Mouse (Mus musculus) liver, embryonic 14.5 days (tissue): ENCODE measurements at regions not wholly inside any gene's neighbourhood (a gene's known extent, or its start where the extent isn't known, plus 50 kb on each side); places are given as distances from the start of the nearest gene placed in this dataset.

Source experiments
- CTCF ChIP-seq: IDR thresholded peaks from 2 replicates; pipeline ENCODE4 v1.5.1; 2016; ENCODE audit warnings: antibody characterized with exemption, low read depth, control low read depth
- EP300 ChIP-seq: IDR thresholded peaks from 2 replicates; pipeline ENCODE4 v1.6.1; 2016; ENCODE audit warnings: antibody characterized with exemption, low read depth

- TF ChIP-seq CTCF = no peak
- TF ChIP-seq EP300 = no peak
These were observed 247.4 kb downstream of the Bcl11b start for GRCm38 (mm10) chr12:107755820-107756517.
